Mouse (Mus musculus): Measurements from ENCODE around the gene Nrde2.

DNA sequence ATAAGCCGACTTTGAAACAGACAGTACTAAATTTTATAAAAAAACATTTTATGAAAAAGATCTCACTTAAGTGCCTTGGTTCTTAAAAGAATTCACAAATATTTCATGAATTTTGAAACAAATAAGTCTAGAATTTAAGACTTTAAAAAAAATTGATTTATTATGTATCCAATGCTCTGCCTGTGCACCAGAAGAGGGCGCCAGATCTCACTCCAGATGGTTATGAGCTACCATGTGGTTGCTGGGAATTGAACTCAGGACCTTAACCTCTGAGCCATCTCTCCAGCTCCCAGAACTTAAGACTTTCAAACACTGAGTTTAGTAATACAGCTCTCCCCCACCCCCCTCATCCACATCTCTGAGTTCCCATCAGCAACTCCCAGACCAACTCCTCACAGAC is 23.2 kb upstream of the Nrde2 start:
- no peak for TF ChIP-seq CTCF (IDR thresholded peaks at IDR 0.05; ENCODE audit: borderline replicate concordance, insufficient read depth, low read length)
- TF ChIP-seq POLR2A (IDR thresholded peaks at IDR 0.05; ENCODE audit: low read depth, low read length): no peak
